Mouse (Mus musculus) retina, postnatal 1 day (tissue): ENCODE results near the gene Hoxb13.
A peak's percentile ranks its signal among the peaks of the same experiment; 100 is the strongest.

Experiments used
- DNase-seq: peaks from one replicate; pipeline ENCODE4 v3.0.0-alpha.2; 2012

The Hoxb13 gene

DNA sequence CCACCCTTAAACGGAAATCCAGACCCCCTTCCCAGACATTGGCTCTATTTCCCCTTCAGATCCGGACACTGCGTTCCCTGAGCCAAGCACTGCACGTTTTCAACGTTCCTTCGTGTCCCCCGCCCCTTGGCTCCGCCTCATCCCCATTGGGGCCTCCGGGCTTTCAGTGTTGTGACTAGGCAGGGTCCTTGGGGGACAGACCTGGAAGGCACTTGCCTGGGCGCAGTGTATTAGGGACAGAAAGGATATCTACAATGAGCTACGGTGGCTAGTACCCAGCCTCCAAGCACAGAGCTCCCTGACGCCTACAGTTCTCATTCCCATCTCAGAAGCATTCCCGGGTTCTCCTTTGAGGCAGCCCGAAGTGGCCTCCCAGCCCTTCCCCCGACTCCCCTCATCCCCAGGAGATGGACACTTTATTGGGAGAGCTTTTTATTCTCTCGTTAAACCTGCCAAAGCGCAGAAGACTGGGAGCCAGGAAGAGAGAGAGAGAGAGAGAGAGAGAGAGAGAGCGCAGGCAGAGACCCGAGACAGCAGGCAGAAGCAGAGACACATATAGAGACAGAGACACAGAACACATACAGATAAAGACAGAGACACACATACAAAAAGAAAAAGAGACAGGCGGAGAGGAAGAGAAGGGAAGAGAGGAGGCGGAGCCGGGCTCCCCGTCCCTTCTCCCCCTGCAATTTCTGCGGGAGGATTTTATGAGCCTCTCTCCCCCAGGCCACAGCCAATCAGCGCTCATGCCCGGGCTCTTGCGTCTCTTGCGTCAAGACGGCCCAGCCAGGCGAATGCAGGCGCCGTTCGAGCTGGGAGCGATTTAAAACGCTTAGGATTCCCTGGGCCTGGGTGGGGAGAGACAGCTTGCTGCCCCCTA, at the start of gene Hoxb13:
Gene Hoxb13 (plus strand): TSS at position 796 of the 880 bp plus-strand sequence.
- DNase-seq = peak; percentile 64

GRCm38 (mm10) chr11:96145622-96146270, 48.4 kb upstream of the Hoxb13 start:
- peak; percentile 84 for DNase-seq

- DNase-seq = no peak
Measured at GRCm38 (mm10) chr11:96147471-96147870, 46.6 kb upstream of the Hoxb13 start.

DNA sequence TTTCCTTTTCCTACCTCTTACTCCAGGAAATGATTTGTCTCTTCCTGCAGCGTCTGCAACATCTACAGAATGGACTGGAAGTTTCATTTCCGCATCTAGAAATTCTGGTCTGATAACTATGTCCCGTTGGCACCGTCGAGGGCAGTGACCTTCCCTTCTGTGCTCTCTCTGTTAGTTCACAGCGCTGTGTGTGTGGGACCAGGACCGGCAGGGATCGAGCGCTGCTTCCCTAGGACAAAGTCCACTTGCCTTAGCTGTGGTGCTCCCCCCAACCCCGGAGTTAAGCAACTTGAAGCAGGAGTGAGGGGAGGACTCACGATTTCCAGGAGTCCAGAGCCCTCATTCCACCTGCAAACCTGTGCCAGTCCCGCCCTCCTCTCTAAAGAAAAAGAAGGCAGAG, 29.3 kb upstream of the Hoxb13 start:
- DNase-seq = no peak

DNA sequence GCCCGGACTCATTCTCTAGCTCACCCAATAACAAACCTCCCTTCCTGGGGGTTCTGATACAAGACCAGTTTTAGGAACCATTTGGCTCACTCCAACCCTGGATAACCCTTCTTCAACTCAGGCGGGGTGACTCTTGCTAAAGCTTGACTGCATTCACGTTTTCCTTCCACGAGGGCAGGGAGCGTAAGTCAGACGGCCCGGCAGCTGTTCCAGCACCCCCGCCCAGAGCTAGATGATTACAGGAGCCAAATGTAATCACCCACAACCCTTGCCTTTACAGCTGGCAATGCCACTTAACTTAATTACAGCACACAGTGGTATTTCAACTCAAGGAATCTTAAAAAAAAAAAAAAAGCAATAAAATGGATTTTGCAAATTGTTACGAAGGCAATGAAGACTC, 26.0 kb upstream of the Hoxb13 start:
- no peak for DNase-seq

GRCm38 (mm10) chr11:96169016-96169415, 25.1 kb upstream of the Hoxb13 start:
- DNase-seq = peak; percentile 20

GRCm38 (mm10) chr11:96170711-96171379, 23.3 kb upstream of the Hoxb13 start:
- DNase-seq = no peak

DNA sequence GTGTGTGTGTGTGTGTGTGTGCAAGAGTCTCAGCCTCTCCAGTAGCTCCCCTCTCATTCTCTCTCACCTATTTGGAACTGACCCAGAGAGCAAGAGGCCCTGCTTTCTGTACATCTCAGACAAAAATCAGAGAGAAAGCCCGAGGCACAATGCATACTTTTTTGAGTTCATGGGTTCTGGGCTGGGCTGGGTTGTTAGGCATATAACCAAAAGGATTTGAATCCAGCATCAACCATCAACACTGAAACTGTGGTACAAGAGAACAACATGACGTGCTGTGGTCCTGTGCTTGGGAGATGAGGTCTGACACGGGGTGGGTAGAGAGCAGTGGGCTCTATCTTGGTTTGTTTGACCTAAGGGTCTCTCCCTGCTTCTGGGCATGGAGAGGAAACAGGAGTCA, 22.5 kb upstream of the Hoxb13 start:
- DNase-seq = no peak

DNA sequence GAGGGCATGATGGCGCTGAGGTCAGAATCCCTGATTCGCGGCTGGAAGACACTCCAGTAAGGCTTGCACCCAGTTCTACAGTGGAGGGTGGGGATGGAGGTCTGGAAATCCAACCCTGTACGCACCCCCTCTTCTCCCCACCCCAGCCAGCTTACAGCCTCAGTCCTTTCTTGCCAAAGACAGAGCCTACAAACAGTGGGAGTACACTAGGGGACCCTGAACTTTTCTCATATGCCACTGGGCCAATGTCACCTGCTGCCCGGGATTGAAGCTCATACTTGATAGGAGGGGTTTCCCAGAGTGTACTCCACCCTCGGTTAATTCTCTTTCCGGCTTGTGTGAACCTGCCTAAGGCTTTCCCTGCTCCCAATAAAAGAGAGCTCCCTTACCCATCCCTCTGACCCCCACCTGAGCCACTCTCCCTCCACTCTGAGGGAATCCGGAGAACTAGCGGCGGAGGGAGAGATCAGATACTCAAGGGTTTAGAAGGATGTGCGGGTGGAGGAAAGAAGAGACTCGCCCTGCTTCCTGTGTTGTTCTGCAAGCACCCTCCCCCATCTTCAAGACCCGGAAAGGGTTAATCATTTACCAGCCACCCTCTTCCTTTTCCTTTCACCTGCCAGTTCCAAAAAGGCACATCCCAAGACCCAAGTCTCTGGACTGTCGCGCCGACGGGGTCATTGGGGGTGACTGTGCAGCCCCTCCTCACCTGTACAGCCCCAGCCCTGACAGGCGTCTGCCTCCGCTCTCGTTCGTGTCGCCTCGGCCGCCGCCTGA, 21.4 kb upstream of the Hoxb13 start:
- no peak for DNase-seq

GRCm38 (mm10) chr11:96173288-96173840, 20.8 kb upstream of the Hoxb13 start:
- no peak for DNase-seq

DNA sequence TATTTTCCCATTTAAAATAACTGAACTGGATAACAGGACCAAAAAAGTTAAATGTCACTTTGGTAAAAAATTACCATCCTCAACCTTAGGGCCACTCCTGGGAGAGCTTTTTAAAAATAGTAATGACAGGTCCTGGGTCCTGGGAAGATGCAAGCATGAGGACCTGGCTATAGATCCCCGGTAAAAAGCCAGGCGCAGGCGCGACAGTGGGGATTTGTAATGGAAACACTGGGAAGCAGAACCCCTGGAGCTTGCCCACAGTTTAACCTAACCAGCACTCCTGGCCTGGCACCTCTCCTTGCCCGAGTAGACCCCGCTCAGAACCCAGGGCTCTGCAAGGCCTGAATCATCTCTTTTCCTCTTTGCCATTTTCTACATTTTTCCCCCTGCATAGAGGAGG, 19.2 kb upstream of the Hoxb13 start:
- DNase-seq = no peak

- DNase-seq = no peak
Measured at GRCm38 (mm10) chr11:96175511-96175910, 18.6 kb upstream of the Hoxb13 start.

DNA sequence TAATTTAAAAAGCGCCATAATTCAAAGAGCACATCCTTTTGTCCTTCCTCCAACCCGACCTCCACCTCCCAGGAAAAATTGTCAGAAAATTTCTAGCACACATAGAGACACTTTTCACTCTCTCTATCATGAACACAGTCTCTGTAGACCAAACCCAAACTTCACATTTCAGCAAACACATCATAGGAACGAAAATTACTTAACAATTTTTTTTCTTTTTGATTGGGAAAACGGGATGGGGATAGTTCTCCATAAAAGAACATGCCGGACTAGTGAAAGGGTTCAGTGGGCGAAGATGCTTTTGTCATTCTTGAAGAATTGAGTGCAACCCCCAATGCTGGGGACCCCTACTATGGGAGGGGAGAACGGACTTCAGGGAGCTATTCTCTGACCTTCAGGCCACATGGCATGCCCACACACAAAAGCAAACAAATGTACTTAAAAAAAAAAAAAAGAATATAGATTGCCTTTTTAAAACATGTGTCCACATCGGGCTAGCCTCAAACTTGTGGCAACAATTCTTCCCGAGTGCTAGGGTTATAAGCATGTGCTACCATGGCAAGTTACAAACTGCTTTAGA, 18.1 kb upstream of the Hoxb13 start:
- DNase-seq = no peak

DNA sequence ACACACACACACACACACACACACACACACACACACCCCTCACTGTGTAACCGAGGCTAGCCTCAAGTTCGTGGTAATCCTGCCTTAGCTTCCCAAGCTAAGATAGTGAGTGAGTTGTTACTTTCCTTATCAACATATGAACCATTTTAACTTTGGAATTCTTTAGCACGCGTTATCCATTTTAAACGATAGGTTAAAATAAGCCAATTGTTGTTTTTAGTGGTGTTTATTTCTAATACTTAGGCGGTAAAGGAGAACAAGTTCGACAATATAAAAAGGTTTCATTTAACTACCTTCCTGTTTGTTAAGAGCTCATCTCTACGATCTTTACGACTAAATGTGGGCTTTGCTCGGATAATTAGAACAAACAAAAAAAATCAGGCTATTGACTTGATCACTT, 17.3 kb upstream of the Hoxb13 start:
- DNase-seq = no peak

- no peak for DNase-seq
Measured at GRCm38 (mm10) chr11:96177546-96178174, 16.5 kb upstream of the Hoxb13 start.

DNA sequence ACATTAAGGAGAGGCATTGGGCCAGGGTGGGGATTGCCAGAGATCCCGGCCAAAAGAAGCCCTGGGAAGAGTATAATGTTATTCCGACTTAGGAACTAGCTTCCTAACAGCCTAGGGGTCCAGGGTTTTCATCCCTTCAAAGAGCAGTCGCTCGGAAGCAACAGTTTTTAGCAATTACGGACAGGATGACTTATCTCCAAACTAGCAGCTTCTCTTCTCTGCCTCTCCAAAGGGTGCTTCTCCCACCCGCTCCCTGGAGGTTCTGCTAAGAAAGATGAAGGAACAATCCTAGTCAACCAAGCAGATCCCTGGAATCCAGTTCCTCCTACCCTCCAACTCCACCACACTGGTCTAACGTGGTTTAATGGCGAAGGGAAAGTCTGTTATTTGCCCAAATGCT, 15.8 kb upstream of the Hoxb13 start:
- DNase-seq = no peak

DNA sequence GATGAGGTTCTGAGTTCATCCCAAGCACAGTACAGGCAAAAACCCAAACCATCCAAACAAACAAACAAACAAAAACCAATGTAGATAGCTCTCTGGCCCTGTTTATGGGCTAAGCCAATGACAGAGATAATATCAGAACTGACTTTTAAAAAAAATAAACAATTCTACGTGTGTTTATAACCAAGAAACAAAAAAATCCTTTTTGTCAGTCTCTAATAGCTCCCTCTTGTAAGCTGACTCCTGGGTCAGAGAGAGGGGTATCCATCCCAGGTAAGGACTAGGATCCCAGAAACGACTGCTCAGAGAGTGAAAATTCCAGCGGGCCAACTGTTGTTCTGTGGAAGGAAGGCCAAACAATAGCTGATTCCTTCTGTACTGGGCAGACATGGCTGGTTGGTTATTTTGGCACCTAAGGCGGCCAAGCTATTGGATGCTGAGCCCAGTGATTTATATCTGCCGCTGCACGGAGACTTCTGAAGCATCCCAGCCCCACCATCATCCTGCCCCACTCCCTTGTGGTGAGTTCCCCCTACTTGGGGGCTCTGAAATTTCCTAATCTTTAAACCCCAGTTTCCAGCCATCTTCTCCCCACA, 15.1 kb upstream of the Hoxb13 start:
- no peak for DNase-seq

- no peak for DNase-seq
Measured at GRCm38 (mm10) chr11:96181061-96181460, 13.1 kb upstream of the Hoxb13 start.

- DNase-seq = no peak
Measured at GRCm38 (mm10) chr11:96184233-96184632, 9.9 kb upstream of the Hoxb13 start.

DNA sequence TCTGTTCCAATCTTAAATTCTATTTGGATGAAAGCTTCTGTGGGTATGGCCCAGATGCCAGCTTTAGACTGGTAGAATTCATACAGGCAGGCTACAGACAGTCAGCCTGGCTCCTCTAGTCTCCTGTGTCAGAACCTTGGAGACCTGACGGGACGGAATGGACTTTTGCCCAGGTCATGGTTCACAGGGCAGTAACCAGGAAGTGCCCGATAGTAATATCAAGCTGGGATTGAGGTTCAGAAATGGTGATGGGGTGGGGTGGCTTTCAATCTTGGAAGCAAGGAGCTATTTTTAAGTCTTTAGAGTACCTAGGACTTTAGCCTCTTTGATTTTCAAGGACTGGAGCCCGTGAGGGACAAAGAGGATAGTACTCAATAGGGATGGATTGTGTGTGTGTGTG, 6.8 kb upstream of the Hoxb13 start:
- DNase-seq = no peak

GRCm38 (mm10) chr11:96189810-96190522, 4.2 kb upstream of the Hoxb13 start:
- DNase-seq = no peak
